Mouse (Mus musculus): ENCODE data around the gene Dgkq.
"Not testable (repeated sequence)": the region's sequence is repeated elsewhere in the genome, so short reads cannot be mapped to it uniquely, and the experiment has no call there.

Gene Dgkq

GRCm38 (mm10) chr5:108655891-108656650, 13.4 kb downstream of the Dgkq start:
- CTCF ChIA-PET: no interaction called here

GRCm38 (mm10) chr5:108655381-108655780, 14.1 kb downstream of the Dgkq start:
- CTCF ChIA-PET: interaction anchor here (0.5 kb wide), 1 partner anchor 173 kb away, joined by 3 read pairs; no protein-coding TSS in a partner anchor

- CTCF ChIA-PET: no interaction called here
Measured at GRCm38 (mm10) chr5:108654444-108654990, 15.0 kb downstream of the Dgkq start.

GRCm38 (mm10) chr5:108653341-108653740, 16.1 kb downstream of the Dgkq start:
- CTCF ChIA-PET: no interaction called here

- CTCF ChIA-PET: interaction anchor here (0.5 to 0.7 kb wide), 2 partner anchors 215 to 340 kb away, joined by 3 to 7 read pairs; no protein-coding TSS in a partner anchor
Measured at GRCm38 (mm10) chr5:108651823-108652222, 17.6 kb downstream of the Dgkq start.

GRCm38 (mm10) chr5:108651136-108651720, 18.2 kb downstream of the Dgkq start:
- CTCF ChIA-PET: interaction anchor here (0.5 to 1.1 kb wide), 3 partner anchors 9 to 340 kb away, joined by 3 to 7 read pairs (median 5); partner anchors contain the start of gene Idua

- CTCF ChIA-PET: interaction anchor here (1.1 kb wide), 1 partner anchor 10 kb away, joined by 5 read pairs; the partner anchor contains the start of gene Idua
Measured at GRCm38 (mm10) chr5:108650341-108650740, 19.1 kb downstream of the Dgkq start.

- CTCF ChIA-PET: no interaction called here
Measured at GRCm38 (mm10) chr5:108648937-108649576, 20.4 kb downstream of the Dgkq start.

GRCm38 (mm10) chr5:108647820-108648465, 21.5 kb downstream of the Dgkq start:
- CTCF ChIA-PET: no interaction called here

GRCm38 (mm10) chr5:108647311-108647710, 22.2 kb downstream of the Dgkq start:
- CTCF ChIA-PET: no interaction called here

- CTCF ChIA-PET: no interaction called here
Measured at GRCm38 (mm10) chr5:108646343-108646660, 23.2 kb downstream of the Dgkq start.

GRCm38 (mm10) chr5:108645651-108646342, 23.7 kb downstream of the Dgkq start:
- CTCF ChIA-PET: no interaction called here

GRCm38 (mm10) chr5:108643674-108644073, 25.8 kb downstream of the Dgkq start:
- CTCF ChIA-PET: no interaction called here

- CTCF ChIA-PET: no interaction called here
Measured at GRCm38 (mm10) chr5:108636172-108636571, 33.3 kb downstream of the Dgkq start.

GRCm38 (mm10) chr5:108634088-108634487, 35.4 kb downstream of the Dgkq start:
- CTCF ChIA-PET: not testable (repeated sequence)

GRCm38 (mm10) chr5:108633676-108634075, 35.8 kb downstream of the Dgkq start:
- CTCF ChIA-PET: no interaction called here

- CTCF ChIA-PET: interaction anchor here (0.8 kb wide), 1 partner anchor 147 kb away, joined by 17 read pairs; no protein-coding TSS in a partner anchor
Measured at GRCm38 (mm10) chr5:108629634-108630483, 39.6 kb downstream of the Dgkq start, which contains the start of the genes Gak and Tmem175. TSS of gene Gak (minus strand) at chr5:108629755. TSS of gene Tmem175 (plus strand) at chr5:108629770.

GRCm38 (mm10) chr5:108628891-108629633, 40.4 kb downstream of the Dgkq start:
- CTCF ChIA-PET: interaction anchor here (1.0 kb wide), 1 partner anchor 32 kb away, joined by 3 read pairs; no protein-coding TSS in a partner anchor

GRCm38 (mm10) chr5:108626050-108626660, 43.3 kb downstream of the Dgkq start:
- CTCF ChIA-PET: no interaction called here

Measured in spleen, embryonic (tissue).